Mouse (Mus musculus) liver, embryonic 13.5 days (tissue): Measurements from ENCODE around the gene Cntrob. TPM values are rescaled to one million over a fixed set of nuclear protein-coding genes. Genes with fewer than 3 reads are reported as not detected.
A peak's percentile ranks its signal among the peaks of the same experiment; 100 is the strongest.

ENCODE experiments used
- ATAC-seq: fragments of 200-750 bp; cut with Nextera tagmentation; 2 replicates; pipeline ENCODE4 v1.8.0; 2017; ENCODE audit warnings: low read depth, mild to moderate bottlenecking, moderate number of reproducible peaks, moderate library complexity
- DNase-seq: peaks from one replicate; pipeline ENCODE4 v3.0.0; 2022
- H3K27ac ChIP-seq: fragments of 300-500 bp; sonication (generic); 2 replicates; pipeline ENCODE4 v1.5.1; 2015; ENCODE audit warnings: moderate library complexity, mild to moderate bottlenecking, inconsistent platforms
- H3K27me3 ChIP-seq: fragments of 300-500 bp; sonication (generic); 2 replicates; pipeline ENCODE4 v1.6.1; 2015; ENCODE audit warnings: mild to moderate bottlenecking, inconsistent platforms
- H3K36me3 ChIP-seq: fragments of 300-500 bp; sonication (generic); 2 replicates; pipeline ENCODE4 v1.6.1; 2015; ENCODE audit warnings: mild to moderate bottlenecking, inconsistent platforms
- H3K4me1 ChIP-seq: fragments of 300-500 bp; sonication (generic); replicated peaks from 2 replicates; pipeline ENCODE4 v1.6.1; 2015; ENCODE audit warnings: inconsistent platforms
- H3K4me2 ChIP-seq: fragments of 300-500 bp; sonication (generic); 2 replicates; pipeline ENCODE4 v1.6.1; 2015; ENCODE audit warnings: inconsistent platforms, mild to moderate bottlenecking, moderate library complexity
- H3K4me3 ChIP-seq: fragments of 300-500 bp; sonication (generic); replicated peaks from 2 replicates; pipeline ENCODE4 v1.5.1; 2015; ENCODE audit warnings: mild to moderate bottlenecking, inconsistent platforms
- H3K9ac ChIP-seq: fragments of 300-500 bp; sonication (generic); 2 replicates; pipeline ENCODE4 v1.6.1; 2015; ENCODE audit warnings: mild to moderate bottlenecking, inconsistent platforms
- H3K9me3 ChIP-seq: fragments of 300-500 bp; sonication (generic); replicated peaks from 2 replicates; pipeline ENCODE4 v1.6.1; 2016; ENCODE audit warnings: inconsistent platforms
- WGBS: fragments of 180-500 bp; shearing (Covaris S2); methylation state at CpG from one replicate; pipeline ENCODE4 v1.1.7; 2015; ENCODE audit not compliant: insufficient replicate concordance; 5-methylcytosine and 5-hydroxymethylcytosine counted together
- polyA plus RNA-seq: library from polyadenylated mRNA; unstranded; fragments of >200 nt; fragmentation: Nextera tagmentation; extraction: Ambion mirVana; gene quantifications from 2 replicates; pipeline ENCODE4 v1.2.1, GENCODE M21; 2015

Cntrob gene
- 9.8 and 10.1 TPM in 2 replicates for polyA plus RNA-seq

DNA sequence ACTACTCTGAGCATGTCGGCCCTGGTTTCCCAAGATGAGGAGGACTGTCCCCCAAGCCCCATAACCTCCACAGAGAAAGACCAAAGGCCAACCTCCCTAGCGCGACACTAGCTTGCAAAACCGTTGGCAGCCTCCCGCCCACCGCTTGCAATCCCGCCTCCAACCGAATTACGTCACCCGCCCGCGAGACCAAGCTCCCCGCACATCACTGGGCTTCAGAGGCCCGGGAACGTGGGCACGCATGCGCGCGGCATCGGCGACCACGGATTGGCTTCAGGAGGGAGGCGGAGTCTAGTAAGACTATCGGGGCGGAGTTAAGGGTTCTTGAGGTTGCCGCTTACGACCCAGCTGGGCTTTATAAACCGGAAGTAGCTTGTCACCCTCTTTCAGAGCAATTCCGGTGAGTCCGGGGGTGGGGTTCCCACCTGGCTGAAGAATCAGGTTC is at the start of gene Cntrob, which contains the start of gene Trappc1:
Gene Cntrob (minus strand): TSS at position 109 of the 445 bp plus-strand sequence.
Gene Trappc1 (plus strand): TSS at position 314 of the 445 bp plus-strand sequence.
- ATAC-seq (peak; percentile 90), DNase-seq (peak; percentile 100)
- H3K4me2 ChIP-seq, result peak within 1 kb of the TSS; percentile 90
- peaks cover 25% of the 10 kb centered on the region for H3K27me3 ChIP-seq
- peaks cover 55% of the 10 kb centered on the region for H3K4me1 ChIP-seq
- peak within 1 kb of the TSS; percentile 88 for H3K27ac ChIP-seq
- H3K4me3 ChIP-seq, result peak within 1 kb of the TSS; percentile 69
- H3K9me3 ChIP-seq, result no peaks in the 10 kb centered on the region
- peaks cover 12% of the 10 kb centered on the region for H3K36me3 ChIP-seq
- WGBS, result under 1% methylated on average over 30 of the region's 30 CpGs
- peak within 1 kb of the TSS; percentile 89 for H3K9ac ChIP-seq

DNA sequence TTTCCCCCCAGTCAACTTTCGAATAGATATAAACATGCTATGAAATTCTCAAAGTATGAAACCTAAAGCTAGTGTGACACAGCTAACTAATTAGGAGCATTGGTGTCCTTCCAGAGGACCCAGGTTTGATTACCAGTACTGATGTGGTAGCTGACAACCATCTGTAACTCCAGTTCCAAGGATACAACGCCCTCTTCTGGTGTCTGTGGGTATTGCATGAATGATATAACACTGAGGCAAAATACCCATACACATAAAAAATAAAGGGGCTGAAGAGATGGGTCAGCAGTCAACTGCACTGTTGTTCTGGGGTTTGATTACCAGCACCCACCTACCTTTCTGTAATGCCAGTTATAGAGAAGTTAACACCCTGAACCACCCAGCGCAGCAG is 49.2 kb upstream of the Cntrob start:
- Histone ChIP-seq H3K27ac (peak overlapping the region; percentile 91), H3K27me3 (peaks cover 34% of the 10 kb centered on the region), H3K9ac (peak overlapping the region; percentile 70; the same call in 1 of the 2 replicates), H3K9me3 (no peaks in the 10 kb centered on the region), H3K4me1 (peaks cover 78% of the 10 kb centered on the region), H3K4me2 (peak overlapping the region; percentile 69), H3K36me3 (no peaks in the 10 kb centered on the region), H3K4me3 (peak overlapping the region; percentile 47)
- DNase-seq (no peak), ATAC-seq (no peak)
- 48% methylated on average over 3 of the region's 3 CpGs for WGBS

DNA sequence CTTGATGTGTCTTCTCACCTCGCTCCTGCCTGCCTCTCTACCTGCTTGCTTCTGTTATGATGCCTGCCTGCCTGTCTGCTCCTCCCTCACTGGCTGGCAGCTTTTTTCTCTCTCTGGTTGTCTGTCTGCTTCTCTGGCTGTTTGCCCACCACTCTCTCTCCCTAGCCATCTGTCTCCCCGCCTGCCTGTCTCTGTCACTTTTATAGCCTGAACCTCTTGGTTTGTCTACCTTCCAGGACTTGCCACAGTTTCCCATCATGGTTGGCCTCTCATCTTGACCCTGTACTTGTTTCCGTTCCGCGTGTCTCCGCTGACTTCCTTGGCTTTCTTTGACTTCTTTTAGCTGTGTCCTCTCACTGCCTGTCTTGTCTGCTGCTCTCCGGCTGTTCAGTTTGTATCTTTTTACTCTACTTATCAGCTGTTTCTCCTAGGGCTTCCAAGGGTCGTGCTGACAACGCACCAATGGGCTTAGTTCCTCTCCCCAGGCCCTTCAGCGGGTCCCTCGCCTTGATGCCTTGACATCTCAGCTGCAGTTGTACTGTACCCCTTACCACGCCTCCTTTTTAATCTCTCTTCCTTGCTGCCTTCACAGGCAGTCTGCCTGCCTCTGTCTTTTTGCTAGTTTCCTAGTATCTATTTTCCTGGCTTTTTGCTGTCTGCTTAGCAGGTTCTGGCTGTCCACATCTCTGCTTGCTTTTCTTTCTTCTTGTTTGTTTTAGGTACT is 48.6 kb upstream of the Cntrob start:
- 37% methylated on average over 12 of the region's 12 CpGs for WGBS
- ATAC-seq (no peak), DNase-seq (no peak)
- H3K9me3 ChIP-seq, result no peaks in the 10 kb centered on the region
- H3K4me3 ChIP-seq, result peak overlapping the region; percentile 47
- H3K27me3 ChIP-seq, result peaks cover 39% of the 10 kb centered on the region
- peak overlapping the region; percentile 69 for H3K4me2 ChIP-seq
- peaks cover 78% of the 10 kb centered on the region for H3K4me1 ChIP-seq
- H3K36me3 ChIP-seq, result no peaks in the 10 kb centered on the region
- peak overlapping the region; percentile 24 for H3K9ac ChIP-seq
- peak overlapping the region; percentile 91 for H3K27ac ChIP-seq

DNA sequence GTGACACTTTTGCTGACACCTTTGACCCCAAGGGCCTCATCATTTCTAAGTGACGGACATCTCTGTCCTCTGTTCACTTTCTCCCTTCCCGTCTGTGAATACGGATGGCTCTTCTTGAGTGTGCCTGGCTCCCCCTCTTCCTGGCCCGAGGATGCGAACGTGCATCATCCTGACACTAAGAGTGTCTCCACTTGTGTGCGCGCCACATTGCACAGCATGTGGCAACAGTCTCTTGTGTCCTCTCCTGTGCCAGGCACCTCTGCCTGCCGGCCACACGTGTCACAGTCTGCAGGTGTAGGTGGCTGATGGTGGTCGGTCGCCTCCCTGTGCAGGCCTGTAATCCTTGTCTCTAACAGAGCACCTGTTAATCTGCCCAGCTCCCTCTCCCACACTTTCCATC is 48.0 kb upstream of the Cntrob start:
- ATAC-seq (no peak), DNase-seq (no peak)
- Histone ChIP-seq H3K27ac (peak overlapping the region; percentile 91), H3K4me1 (peaks cover 78% of the 10 kb centered on the region), H3K9ac (peak overlapping the region; percentile 24; the same call in 1 of the 2 replicates), H3K9me3 (no peaks in the 10 kb centered on the region), H3K4me3 (peak overlapping the region; percentile 47; the same call in 1 of the 2 replicates), H3K36me3 (no peaks in the 10 kb centered on the region), H3K27me3 (peaks cover 46% of the 10 kb centered on the region), H3K4me2 (peak overlapping the region; percentile 69)
- WGBS, result 72% methylated on average over 12 of the region's 12 CpGs

DNA sequence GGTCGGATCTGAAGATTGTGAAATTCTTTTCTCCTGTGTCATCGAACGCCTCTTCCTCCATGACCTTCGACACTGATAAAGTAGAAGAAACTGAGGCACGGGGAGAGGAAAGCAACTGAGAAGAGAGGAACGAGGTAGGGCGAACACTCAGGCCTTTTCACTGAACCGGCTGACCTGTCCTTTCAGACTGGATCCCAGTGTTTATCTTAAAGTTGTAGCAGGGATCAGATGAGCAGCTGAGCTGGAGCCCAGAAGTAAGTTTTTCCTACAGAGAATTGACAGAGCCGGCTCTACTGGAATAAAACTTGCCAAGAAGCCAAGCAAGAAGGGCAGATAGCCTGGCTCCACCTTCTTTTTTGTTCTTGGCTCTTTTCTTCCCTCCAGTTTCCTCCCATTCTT is 47.2 kb upstream of the Cntrob start:
- H3K4me2 ChIP-seq, result peak overlapping the region; percentile 18; the same call in 1 of the 2 replicates
- no peak for DNase-seq
- ATAC-seq, result no peak
- H3K36me3 ChIP-seq, result no peaks in the 10 kb centered on the region
- H3K4me1 ChIP-seq, result peaks cover 81% of the 10 kb centered on the region
- 37% methylated on average over 9 of the region's 9 CpGs for WGBS
- peak overlapping the region; percentile 5; the same call in 1 of the 2 replicates for H3K9ac ChIP-seq
- peak overlapping the region; percentile 91 for H3K27ac ChIP-seq
- H3K27me3 ChIP-seq, result peaks cover 54% of the 10 kb centered on the region
- no peaks in the 10 kb centered on the region for H3K9me3 ChIP-seq
- H3K4me3 ChIP-seq, result no peak overlapping the region

DNA sequence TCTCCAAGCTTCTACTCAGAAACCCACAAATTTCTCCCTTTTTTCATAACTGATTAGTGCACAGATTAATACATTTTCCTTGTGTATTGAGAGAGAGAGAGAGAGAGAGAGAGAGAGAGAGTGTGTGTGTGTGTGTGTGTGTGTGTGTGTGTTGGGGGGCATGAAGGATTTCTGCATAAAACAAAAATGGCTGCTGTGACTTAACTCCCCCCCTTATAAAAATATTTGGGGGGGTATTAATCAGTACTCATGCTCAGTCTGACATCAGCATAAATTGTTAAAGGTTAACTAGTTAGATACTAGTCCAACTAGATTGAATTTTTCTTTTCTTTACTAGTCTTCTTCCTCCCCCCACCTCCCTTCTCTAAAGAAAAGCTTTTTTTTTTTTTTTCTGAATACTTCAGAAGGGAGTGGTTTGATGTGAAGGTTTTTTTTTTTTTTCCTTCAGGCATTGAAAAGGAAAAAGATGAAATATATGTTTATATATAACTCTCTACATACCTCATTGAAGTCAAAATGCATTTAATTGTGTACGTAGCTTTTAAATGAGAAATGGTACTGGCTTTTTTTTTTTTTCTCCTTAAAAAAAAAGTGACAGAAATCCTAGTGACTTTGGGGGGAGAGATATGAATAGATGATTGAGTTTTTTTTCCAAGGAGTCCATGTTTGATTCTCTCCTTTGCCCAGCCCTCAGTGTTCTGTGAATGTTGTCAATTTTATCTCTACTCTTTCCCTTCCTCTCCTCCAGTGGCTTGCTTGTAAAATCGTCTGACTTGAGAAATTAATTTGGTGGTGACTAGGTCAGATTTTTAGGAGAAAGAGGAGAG is 46.6 kb upstream of the Cntrob start:
- Histone ChIP-seq H3K4me2 (peak overlapping the region; percentile 97), H3K4me1 (peaks cover 87% of the 10 kb centered on the region), H3K9me3 (no peaks in the 10 kb centered on the region), H3K4me3 (peak overlapping the region; percentile 73; the same call in 1 of the 2 replicates), H3K9ac (peak overlapping the region; percentile 5; the same call in 1 of the 2 replicates), H3K27ac (peak overlapping the region; percentile 91), H3K36me3 (no peaks in the 10 kb centered on the region), H3K27me3 (peaks cover 60% of the 10 kb centered on the region)
- DNase-seq (no peak), ATAC-seq (no peak)
- 41% methylated on average over 2 of the region's 2 CpGs for WGBS

DNA sequence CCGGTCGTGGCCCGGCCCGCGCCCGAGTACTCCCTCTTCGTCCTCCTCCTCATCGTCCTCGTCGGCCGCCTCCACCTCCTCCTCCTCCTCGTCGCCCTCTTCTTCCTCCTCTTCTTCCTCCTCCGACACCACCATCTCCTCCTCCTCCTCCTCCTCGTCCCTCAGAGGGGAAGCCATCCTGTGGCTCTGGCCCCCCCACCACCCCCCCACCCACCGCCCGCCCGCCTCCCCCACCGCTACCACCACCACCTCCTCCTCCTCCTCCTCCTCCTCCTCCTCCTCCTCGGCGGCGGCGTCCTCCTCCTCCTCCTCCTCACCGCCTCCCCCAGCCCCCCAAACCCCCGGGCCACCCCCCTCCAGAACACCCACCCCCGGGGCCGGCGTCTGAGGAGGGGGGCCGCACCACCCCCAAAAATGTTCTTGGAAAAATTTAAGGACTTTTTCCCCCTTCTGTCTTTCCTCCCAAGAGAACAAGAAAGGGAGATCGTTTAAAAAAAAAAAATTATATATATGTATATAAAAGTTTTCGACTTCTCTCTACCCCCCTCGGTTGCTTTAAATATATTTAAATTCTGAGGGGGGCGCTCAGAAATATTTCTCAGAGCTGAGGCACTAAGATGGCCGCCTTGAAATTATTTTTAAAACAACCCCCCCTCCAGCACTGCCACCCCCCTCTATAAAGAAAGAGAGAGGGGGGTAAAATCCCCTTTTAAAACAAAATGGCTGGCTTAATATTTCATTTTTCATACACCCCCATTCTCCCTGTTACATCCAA is 45.8 kb upstream of the Cntrob start, which contains the start of gene Chd3:
Gene Chd3 (minus strand): TSS at position 192 of the 775 bp plus-strand sequence.
- H3K9me3 ChIP-seq, result no peaks in the 10 kb centered on the region
- WGBS, result 9% methylated on average over 20 of the region's 34 CpGs
- H3K4me2 ChIP-seq, result peak within 1 kb of the TSS; percentile 97
- H3K36me3 ChIP-seq, result no peaks in the 10 kb centered on the region
- peak within 1 kb of the TSS; percentile 73 for H3K4me3 ChIP-seq
- peaks cover 90% of the 10 kb centered on the region for H3K4me1 ChIP-seq
- H3K27ac ChIP-seq, result peak within 1 kb of the TSS; percentile 68
- H3K9ac ChIP-seq, result peak within 1 kb of the TSS; percentile 88
- no peak for ATAC-seq
- no peak for DNase-seq
- H3K27me3 ChIP-seq, result peaks cover 64% of the 10 kb centered on the region

DNA sequence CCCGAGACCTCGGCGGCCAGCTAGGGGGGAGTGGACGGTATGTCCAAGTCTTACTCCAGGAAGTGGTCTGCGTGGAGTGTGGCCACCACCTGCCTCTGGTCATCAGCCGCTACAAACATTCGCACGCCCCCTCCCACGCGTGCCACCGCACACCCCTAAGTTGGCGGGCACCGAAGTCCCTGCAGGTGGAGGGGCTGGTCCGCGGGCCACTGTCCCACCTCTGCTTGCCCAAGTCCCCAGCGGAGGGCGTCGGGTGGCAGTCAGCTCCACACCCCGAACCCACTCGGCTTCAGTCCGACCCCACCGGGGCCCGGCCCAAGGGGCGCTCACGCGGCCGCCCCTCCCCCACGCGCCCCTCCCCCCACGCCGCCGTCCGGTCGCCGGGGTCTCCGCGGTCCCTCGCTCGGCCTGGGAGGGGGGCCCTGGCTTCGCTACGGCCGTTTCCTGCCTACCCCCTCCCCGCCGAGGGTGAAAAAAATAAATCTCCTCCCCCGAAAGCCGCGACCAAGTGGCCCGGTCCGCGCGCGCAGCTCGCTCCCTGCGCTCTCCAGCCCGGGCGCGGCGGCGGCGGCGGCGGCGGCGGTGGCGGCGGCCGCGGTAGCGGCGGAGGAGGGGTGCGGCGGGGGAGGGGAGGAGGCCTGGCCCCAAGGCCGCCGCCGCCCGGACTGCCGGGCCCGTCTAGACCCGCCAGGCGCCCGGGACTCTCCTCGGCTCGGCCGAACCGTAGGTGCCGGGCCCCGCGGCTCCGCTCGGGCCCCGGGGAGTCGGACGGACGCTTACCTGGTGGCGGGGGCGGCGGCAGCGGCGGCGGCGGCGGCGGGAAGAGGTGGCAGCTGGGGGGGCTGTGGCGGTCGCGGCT is 45.0 kb upstream of the Cntrob start:
- no peak for ATAC-seq
- WGBS, result 1% methylated on average over 36 of the region's 106 CpGs
- H3K9ac ChIP-seq, result peak overlapping the region; percentile 88

DNA sequence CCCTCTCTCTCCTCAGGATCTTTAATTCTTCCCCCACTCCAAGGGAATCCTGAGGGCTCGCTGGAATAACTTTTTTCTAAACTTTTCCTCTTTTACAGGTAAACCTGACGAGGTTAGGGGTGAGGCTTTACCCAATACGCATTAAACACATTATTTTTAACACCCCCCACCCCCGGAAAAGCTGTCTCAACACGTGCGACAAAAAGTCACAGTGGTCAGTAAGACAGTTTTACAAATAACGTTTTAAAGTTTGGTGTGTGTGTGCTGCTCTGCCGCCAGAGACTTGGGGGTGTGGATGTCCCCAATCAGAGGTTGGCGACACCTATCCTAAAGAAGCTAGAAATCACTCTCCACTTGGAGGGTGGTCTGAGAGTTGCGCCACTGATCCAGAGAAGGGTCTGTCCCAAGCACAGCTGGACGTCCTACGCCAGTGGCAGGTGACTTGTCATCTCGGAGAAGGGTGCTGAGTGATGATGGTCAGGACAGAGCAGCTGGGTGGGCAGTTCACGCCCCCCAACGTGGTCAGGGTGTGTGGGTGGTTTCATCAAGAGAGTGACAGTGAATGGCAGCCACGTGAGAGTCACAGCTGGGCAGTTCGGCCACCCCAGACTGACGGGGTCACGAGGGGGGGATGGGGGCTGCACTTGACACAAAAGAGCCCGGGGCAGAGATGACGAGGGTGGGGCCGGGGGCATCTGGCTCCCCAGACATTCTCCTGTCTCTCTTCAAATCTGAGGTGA is 44.2 kb upstream of the Cntrob start:
- WGBS, result 2% methylated on average over 22 of the region's 22 CpGs
- Histone ChIP-seq H3K36me3 (no peaks in the 10 kb centered on the region), H3K4me1 (peaks cover 76% of the 10 kb centered on the region), H3K4me2 (peak overlapping the region; percentile 97), H3K4me3 (peak overlapping the region; percentile 73), H3K9me3 (no peaks in the 10 kb centered on the region), H3K9ac (peak overlapping the region; percentile 88), H3K27ac (peak overlapping the region; percentile 68), H3K27me3 (peaks cover 68% of the 10 kb centered on the region)
- DNase-seq (no peak), ATAC-seq (no peak)

More for the DNA sequence above, 45.0 kb upstream of the Cntrob start:
- Histone ChIP-seq H3K4me3 (peak overlapping the region; percentile 73), H3K27ac (peak overlapping the region; percentile 68), H3K36me3 (no peaks in the 10 kb centered on the region), H3K9me3 (no peaks in the 10 kb centered on the region), H3K4me1 (peaks cover 84% of the 10 kb centered on the region), H3K4me2 (peak overlapping the region; percentile 97), H3K27me3 (peaks cover 67% of the 10 kb centered on the region)
- DNase-seq, result no peak
